10 mouse cellular contexts compared by ENCODE assay signal in genomic region chr17:30192416-30193005, GRCm38 (mm10).
DNase-seq lines count a peak whose midpoint lies in the region; ATAC-seq and TF ChIP-seq lines count a peak whose summit lies in the region.
"Had no signal": no experiment of that assay in that cellular context is flagged by ENCODE, and none has a peak within 500 bp of the region (broad histone marks: within the 10 kb centered on the region; RNA-seq: fewer than 3 reads in every experiment).

No protein-coding gene starts in this region.

- peak; percentile 0 to 13 for DNase-seq in cerebellum, postnatal 4 days (ENCODE audit: low spot score in 2 of 2)
- peak; percentile 6 to 10 for DNase-seq in kidney, postnatal 4 days
- DNase-seq in spleen, postnatal 4 days (ENCODE audit: low spot score in 2 of 2) = peak; percentile 10 to 52
- no peak for DNase-seq in spleen, postnatal 36 days (ENCODE audit: low spot score in 2 of 2)
- DNase-seq: embryo, embryonic 11 days; kidney, postnatal 36 days had no signal

- WGBS in kidney, embryonic 15.5 days = 89% methylated on average over 26 of the region's 26 CpGs
- 65% methylated on average over 26 of the region's 26 CpGs for WGBS in olfactory bulb, adult 2 months
- 86% methylated on average over 26 of the region's 26 CpGs for WGBS in intestine, embryonic 16.5 days

- ATAC-seq in cerebellum, adult (ENCODE audit: insufficient number of reproducible peaks, low FRiP score, low TSS enrichment) = no peak
- ATAC-seq in kidney, embryonic 15.5 days (replicated peaks; ENCODE audit: low FRiP score) = no peak
- ATAC-seq in intestine, embryonic 16.5 days = no peak

- peaks cover 69% of the 10 kb centered on the region for H3K4me1 ChIP-seq in kidney, embryonic 15.5 days
- H3K4me1 ChIP-seq in olfactory bulb, adult 2 months (ENCODE audit: control insufficient read depth, insufficient read depth, low read length) = peaks cover 64% of the 10 kb centered on the region
- peaks cover 27% of the 10 kb centered on the region for H3K4me1 ChIP-seq in intestine, embryonic 16.5 days (ENCODE audit: control insufficient read depth, insufficient read depth, low read length)

- no peaks in the 10 kb centered on the region for H3K27me3 ChIP-seq in kidney, embryonic 15.5 days
- H3K27me3 ChIP-seq in intestine, embryonic 16.5 days (replicated peaks; ENCODE audit: control insufficient read depth, insufficient read depth, low read length) = no peaks in the 10 kb centered on the region

- H3K27ac ChIP-seq in kidney, embryonic 15.5 days = no peak overlapping the region
- peak overlapping the region; percentile 86 for H3K27ac ChIP-seq in olfactory bulb, adult 2 months (ENCODE audit: insufficient read depth, low read depth, low read length)
- H3K27ac ChIP-seq in intestine, embryonic 16.5 days (ENCODE audit: low read length) = no peak overlapping the region

- no peak overlapping the region for H3K9ac ChIP-seq in kidney, embryonic 15.5 days
- no peak overlapping the region for H3K9ac ChIP-seq in intestine, embryonic 16.5 days (ENCODE audit: low read depth, low read length)

- TF ChIP-seq CTCF in olfactory bulb, adult 2 months (IDR thresholded peaks at IDR 0.05; ENCODE audit: insufficient read depth, low read depth, low read length) = no peak

- H3K36me3 ChIP-seq in kidney, embryonic 15.5 days = peaks cover 21% of the 10 kb centered on the region
- no peaks in the 10 kb centered on the region for H3K36me3 ChIP-seq in intestine, embryonic 16.5 days (ENCODE audit: control insufficient read depth, insufficient read depth, low read length)

- H3K9me3 ChIP-seq in kidney, embryonic 15.5 days (replicated peaks) = no peaks in the 10 kb centered on the region
- H3K9me3 ChIP-seq in intestine, embryonic 16.5 days (ENCODE audit: control insufficient read depth, low read length) = no peaks in the 10 kb centered on the region

- no peak overlapping the region for H3K4me3 ChIP-seq in kidney, embryonic 15.5 days (replicated peaks)
- no peak overlapping the region for H3K4me3 ChIP-seq in olfactory bulb, adult 2 months (ENCODE audit: insufficient read depth, low read depth, low read length)
- no peak overlapping the region for H3K4me3 ChIP-seq in intestine, embryonic 16.5 days (ENCODE audit: low read length)

- H3K4me2 ChIP-seq in kidney, embryonic 15.5 days = no peak overlapping the region
- no peak overlapping the region for H3K4me2 ChIP-seq in intestine, embryonic 16.5 days (ENCODE audit: low read depth, low read length)

- no peak for TF ChIP-seq POLR2A in olfactory bulb, adult 2 months (IDR thresholded peaks at IDR 0.05; ENCODE audit: insufficient read depth, low read depth, low read length)

Comparison
In these comparisons a context has a peak if more than half of its experiments do, and no peak if none do; other contexts are left out.
1. DNase-seq: peak in cerebellum, postnatal 4 days (2 of 2), kidney, postnatal 4 days (2 of 2) and spleen, postnatal 4 days (2 of 2); none in spleen, postnatal 36 days (0 of 2).